Mouse (Mus musculus) limb, embryonic 15.5 days (tissue): Measurements from ENCODE around the gene Trappc6b. TPM values are rescaled to one million over a fixed set of nuclear protein-coding genes. Genes with fewer than 3 reads are reported as not detected.
"Not testable (repeated sequence)": the region's sequence is repeated elsewhere in the genome, so short reads cannot be mapped to it uniquely, and the experiment has no call there.

Experiments used
- ATAC-seq: fragments of 200-750 bp; cut with Nextera tagmentation; 2 replicates; pipeline ENCODE4 v1.8.0; 2017; ENCODE audit warnings: low read depth, moderate TSS enrichment; ENCODE audit not compliant: insufficient number of reproducible peaks, low FRiP score, low TSS enrichment
- H3K27ac ChIP-seq: fragments of 300-500 bp; sonication (generic); 2 replicates; pipeline ENCODE4 v1.5.1; 2015; ENCODE audit warnings: moderate library complexity, mild to moderate bottlenecking, inconsistent platforms
- H3K27me3 ChIP-seq: fragments of 300-500 bp; sonication (generic); 2 replicates; pipeline ENCODE4 v1.6.1; 2015; ENCODE audit warnings: inconsistent platforms
- H3K36me3 ChIP-seq: fragments of 300-500 bp; sonication (generic); 2 replicates; pipeline ENCODE4 v1.6.1; 2015; ENCODE audit warnings: inconsistent platforms
- H3K4me1 ChIP-seq: fragments of 300-500 bp; sonication (generic); 2 replicates; pipeline ENCODE4 v1.6.1; 2015; ENCODE audit warnings: inconsistent platforms
- H3K4me2 ChIP-seq: fragments of 300-500 bp; sonication (generic); 2 replicates; pipeline ENCODE4 v1.6.1; 2015; ENCODE audit warnings: mild to moderate bottlenecking, inconsistent platforms
- H3K4me3 ChIP-seq: fragments of 300-500 bp; sonication (generic); 2 replicates; pipeline ENCODE4 v1.5.1; 2015; ENCODE audit warnings: mild to moderate bottlenecking, inconsistent platforms
- H3K9ac ChIP-seq: fragments of 300-500 bp; sonication (generic); 2 replicates; pipeline ENCODE4 v1.6.1; 2015; ENCODE audit warnings: inconsistent platforms
- H3K9me3 ChIP-seq: fragments of 300-500 bp; sonication (generic); 2 replicates; pipeline ENCODE4 v1.6.1; 2016; ENCODE audit warnings: inconsistent platforms
- WGBS: fragments of 180-500 bp; shearing (Covaris S2); methylation state at CpG from one replicate; pipeline ENCODE4 v1.1.7; 2015; 5-methylcytosine and 5-hydroxymethylcytosine counted together
- polyA plus RNA-seq: library from polyadenylated mRNA; unstranded; fragments of >200 nt; fragmentation: Nextera tagmentation; extraction: Ambion mirVana; gene quantifications from 2 replicates; pipeline ENCODE4 v1.2.1, GENCODE M21; 2015

Gene Trappc6b
- polyA plus RNA-seq, 1 experiment from 2014 or later: 84.9 TPM

DNA sequence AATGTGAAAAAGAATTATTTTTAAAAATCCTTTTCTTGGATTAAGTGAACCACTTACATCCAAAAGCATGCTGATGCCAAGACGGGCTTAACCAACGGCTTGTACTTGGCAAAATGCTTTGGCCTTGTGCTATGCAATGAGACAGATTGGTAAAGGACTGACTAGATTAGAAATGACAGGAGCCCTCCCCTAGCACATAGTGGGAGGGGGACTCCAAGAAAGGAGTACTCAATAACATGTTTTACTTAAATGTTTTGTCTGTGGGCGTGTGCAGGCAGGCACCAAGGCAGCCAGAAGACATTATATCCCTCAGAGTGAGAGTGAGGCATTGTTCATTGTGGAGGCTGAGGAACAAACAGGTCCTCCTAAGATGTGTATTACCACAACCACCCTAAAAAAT lies 12.8 kb upstream of the Trappc6b start:
- 81% methylated on average over 3 of the region's 3 CpGs for WGBS
- H3K36me3 ChIP-seq: peaks cover 38% of the 10 kb centered on the region
- no peak for ATAC-seq

DNA sequence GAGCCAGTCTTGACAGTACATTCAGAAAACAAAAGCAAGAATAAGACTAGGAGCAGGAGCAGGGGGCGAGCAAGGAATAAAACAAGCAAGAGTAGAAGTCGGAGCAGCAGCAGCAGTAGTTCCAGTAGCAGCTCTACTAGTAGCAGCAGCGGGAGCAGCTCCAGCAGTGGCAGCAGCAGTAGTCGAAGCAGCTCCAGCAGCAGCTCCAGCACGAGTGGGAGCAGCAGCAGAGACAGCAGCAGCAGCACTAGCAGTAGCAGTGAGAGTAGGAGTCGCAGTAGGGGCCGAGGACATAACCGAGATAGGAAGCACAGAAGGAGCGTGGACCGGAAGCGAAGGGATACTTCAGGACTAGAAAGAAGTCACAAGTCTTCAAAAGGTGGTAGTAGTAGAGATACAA lies 11.0 kb upstream of the Trappc6b start:
- Histone ChIP-seq H3K27me3 (no peaks in the 10 kb centered on the region), H3K4me3 (no peak overlapping the region), H3K27ac (no peak overlapping the region), H3K4me1 (no peaks in the 10 kb centered on the region; the same call in 1 of the 2 replicates), H3K4me2 (no peak overlapping the region), H3K36me3 (peaks cover 48% of the 10 kb centered on the region), H3K9me3 (no peaks in the 10 kb centered on the region), H3K9ac (no peak overlapping the region)
- 90% methylated on average over 11 of the region's 11 CpGs for WGBS
- no peak for ATAC-seq

More for the DNA sequence above, 12.8 kb upstream of the Trappc6b start:
- no peaks in the 10 kb centered on the region for H3K9me3 ChIP-seq
- H3K9ac ChIP-seq: no peak overlapping the region
- H3K4me2 ChIP-seq: no peak overlapping the region
- no peaks in the 10 kb centered on the region for H3K27me3 ChIP-seq
- H3K27ac ChIP-seq: no peak overlapping the region
- H3K4me1 ChIP-seq: no peaks in the 10 kb centered on the region
- H3K4me3 ChIP-seq: no peak overlapping the region

DNA sequence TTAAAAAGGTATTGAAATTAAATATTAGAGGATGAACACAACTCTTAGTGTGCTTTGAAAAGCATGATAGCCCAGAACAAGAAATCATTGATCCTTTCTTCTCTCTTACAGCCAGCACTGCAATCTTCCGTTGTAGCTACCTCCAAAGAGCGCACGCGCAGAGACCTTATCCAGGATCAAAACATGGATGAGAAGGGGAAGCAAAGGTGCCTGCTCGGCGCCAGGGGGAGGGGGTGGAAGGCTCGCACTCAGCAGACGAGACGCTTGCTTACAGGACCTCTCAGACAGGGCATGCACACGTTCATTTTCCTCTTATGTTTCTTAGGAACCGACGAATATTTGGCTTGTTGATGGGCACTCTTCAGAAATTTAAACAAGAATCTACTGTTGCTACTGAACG lies 7.5 kb upstream of the Trappc6b start:
- Histone ChIP-seq H3K27me3 (no peaks in the 10 kb centered on the region), H3K4me2 (no peak overlapping the region), H3K9ac (no peak overlapping the region), H3K9me3 (no peaks in the 10 kb centered on the region), H3K27ac (no peak overlapping the region), H3K36me3 (peaks cover 42% of the 10 kb centered on the region), H3K4me3 (no peak overlapping the region), H3K4me1 (no peaks in the 10 kb centered on the region; the same call in 1 of the 2 replicates)
- WGBS: 94% methylated on average over 13 of the region's 13 CpGs
- no peak for ATAC-seq

DNA sequence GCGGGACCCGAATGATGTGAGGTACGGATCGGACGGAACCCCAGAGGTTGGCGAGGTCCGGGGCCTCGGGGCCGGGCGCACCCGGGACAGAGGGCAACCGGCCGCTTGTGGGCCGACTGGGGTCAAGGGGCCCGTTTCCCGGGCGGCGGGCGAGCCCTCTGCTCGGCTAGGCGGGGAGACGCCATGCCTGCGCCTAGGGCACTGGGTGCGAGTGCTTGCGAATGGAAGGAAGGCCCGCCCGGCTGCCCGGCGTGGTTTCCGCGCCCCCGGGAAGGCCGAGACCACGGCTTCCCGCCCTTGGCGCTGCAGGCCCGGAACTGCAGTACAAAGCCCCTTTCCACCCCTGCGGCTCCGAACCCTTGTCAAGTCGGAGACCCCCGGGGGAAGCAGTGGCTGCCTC lies 5.8 kb upstream of the Trappc6b start:
- H3K27ac ChIP-seq: peak overlapping the region; percentile 90
- H3K36me3 ChIP-seq: peaks cover 36% of the 10 kb centered on the region
- H3K9ac ChIP-seq: peak overlapping the region; percentile 100
- peak; percentile 36; the same call in 1 of the 2 replicates for ATAC-seq
- H3K4me1 ChIP-seq: no peaks in the 10 kb centered on the region; the same call in 1 of the 2 replicates
- H3K9me3 ChIP-seq: no peaks in the 10 kb centered on the region
- no peaks in the 10 kb centered on the region for H3K27me3 ChIP-seq
- H3K4me3 ChIP-seq: peak overlapping the region; percentile 98
- peak overlapping the region; percentile 68 for H3K4me2 ChIP-seq
- under 1% methylated on average over 41 of the region's 41 CpGs for WGBS

DNA sequence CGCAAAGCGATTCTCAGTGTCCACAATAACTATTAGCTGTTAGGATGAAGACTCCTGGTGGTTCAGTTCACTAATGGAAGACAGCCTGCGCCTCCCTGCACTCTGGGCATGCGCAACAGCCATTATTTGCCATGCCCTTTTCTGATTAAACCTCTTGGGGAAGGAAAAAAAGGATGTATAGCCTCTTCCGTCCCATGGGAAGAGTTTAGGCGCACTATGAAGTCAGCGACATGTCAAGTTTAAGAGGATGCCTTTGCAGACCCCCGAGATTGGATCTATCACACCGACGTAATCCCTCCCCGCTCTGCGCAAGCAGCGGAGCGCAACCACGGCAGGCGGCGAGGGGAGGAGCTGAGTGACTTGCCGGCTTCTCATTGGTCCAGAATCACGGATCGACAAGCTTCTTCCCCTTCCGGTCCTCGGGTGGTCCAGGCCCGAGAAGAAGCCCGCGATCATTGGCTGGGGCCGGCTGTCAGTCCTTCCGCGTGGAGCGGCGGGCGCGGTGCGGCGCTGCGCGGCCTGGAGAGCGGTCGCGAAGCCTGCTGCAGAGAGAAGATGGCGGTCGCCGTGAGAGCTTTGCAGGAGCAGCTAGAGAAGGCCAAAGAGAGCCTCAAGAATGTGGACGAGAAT lies 5.3 kb upstream of the Trappc6b start, which contains the start of gene Pnn:
Gene Pnn, plus strand, starts transcription at position 437 of the 630 bp plus-strand sequence.
- peak; percentile 100 for ATAC-seq
- Histone ChIP-seq H3K9me3 (no peaks in the 10 kb centered on the region), H3K27ac (peak within 1 kb of the TSS; percentile 90), H3K4me1 (no peaks in the 10 kb centered on the region; the same call in 1 of the 2 replicates), H3K9ac (peak within 1 kb of the TSS; percentile 100), H3K36me3 (peaks cover 31% of the 10 kb centered on the region), H3K27me3 (no peaks in the 10 kb centered on the region), H3K4me3 (peak within 1 kb of the TSS; percentile 98), H3K4me2 (peak within 1 kb of the TSS; percentile 68)
- under 1% methylated on average over 43 of the region's 43 CpGs for WGBS

DNA sequence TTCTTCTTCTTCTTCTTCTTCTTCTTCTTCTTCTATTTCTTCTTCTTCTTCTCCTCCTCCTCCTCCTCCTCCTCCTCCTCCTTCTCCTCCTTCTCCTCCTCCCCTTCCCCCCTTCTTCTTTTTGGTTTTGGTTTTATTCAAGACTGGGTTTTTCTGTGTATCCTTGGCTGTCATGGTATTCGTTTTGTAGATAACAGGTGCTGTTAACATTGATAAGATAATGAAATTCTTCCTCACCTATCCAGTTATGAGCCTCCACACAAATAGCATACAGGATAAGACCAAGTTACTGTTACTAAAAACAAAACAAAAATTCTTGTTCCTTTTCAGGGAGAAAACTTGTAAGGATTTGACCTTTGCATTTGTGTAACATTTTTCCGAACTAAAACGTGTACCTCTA lies 4.5 kb upstream of the Trappc6b start:
- no peak overlapping the region for H3K27ac ChIP-seq
- H3K4me3 ChIP-seq: peak overlapping the region; percentile 98
- no peak for ATAC-seq
- no peaks in the 10 kb centered on the region for H3K9me3 ChIP-seq
- H3K27me3 ChIP-seq: no peaks in the 10 kb centered on the region
- peak overlapping the region; percentile 54; the same call in 1 of the 2 replicates for H3K4me2 ChIP-seq
- no peaks in the 10 kb centered on the region; the same call in 1 of the 2 replicates for H3K4me1 ChIP-seq
- peaks cover 24% of the 10 kb centered on the region for H3K36me3 ChIP-seq
- H3K9ac ChIP-seq: no peak overlapping the region
- 70% methylated on average over 3 of the region's 3 CpGs for WGBS

DNA sequence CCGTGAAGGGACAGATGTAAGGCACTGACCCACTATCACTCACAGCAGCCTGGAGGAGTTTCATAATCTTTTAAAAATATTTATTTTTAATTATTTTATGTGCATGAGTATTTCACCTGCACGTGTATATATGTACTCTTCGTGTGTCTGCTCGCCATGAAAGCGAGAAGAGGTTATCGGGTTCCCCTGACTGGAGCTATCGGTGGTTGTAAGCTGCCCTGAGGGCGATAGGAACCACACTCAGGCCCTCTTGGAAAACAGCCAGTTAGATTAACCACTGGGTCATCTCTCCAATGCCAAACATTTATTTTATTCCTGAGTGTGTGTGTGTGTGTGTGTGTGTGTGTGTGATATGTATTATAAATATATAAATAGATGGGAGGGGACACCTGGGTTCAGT lies 3.6 kb upstream of the Trappc6b start:
- H3K36me3 ChIP-seq: peaks cover 16% of the 10 kb centered on the region
- no peak overlapping the region for H3K9ac ChIP-seq
- no peak for ATAC-seq
- peaks cover 4% of the 10 kb centered on the region for H3K4me1 ChIP-seq
- WGBS: 80% methylated on average over 8 of the region's 8 CpGs
- H3K9me3 ChIP-seq: no peaks in the 10 kb centered on the region
- H3K4me2 ChIP-seq: no peak overlapping the region
- no peaks in the 10 kb centered on the region for H3K27me3 ChIP-seq
- H3K27ac ChIP-seq: no peak overlapping the region
- no peak overlapping the region for H3K4me3 ChIP-seq

DNA sequence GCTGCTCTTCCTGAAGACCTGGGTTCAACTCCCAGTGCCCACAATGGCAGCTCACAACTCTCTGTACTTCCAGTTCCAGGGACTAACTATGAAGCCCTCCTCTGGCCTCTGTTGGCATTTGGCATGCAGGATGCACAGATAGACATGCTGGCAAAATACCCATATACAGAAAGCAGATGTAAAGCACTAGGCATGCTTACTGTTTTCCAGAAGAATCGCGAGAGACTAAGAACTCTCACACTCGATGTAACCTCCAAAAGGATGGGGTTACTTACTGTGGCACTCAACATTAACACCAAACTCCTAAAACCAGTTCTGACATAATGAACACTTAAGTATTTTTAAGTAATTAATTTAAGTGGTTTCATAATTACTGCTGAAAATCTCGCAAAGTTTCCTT lies 950 bp downstream of the Trappc6b start:
- no peaks in the 10 kb centered on the region for H3K9me3 ChIP-seq
- H3K36me3 ChIP-seq: peaks cover 25% of the 10 kb centered on the region
- no peaks in the 10 kb centered on the region for H3K27me3 ChIP-seq
- H3K4me3 ChIP-seq: peak overlapping the region; percentile 79
- 48% methylated on average over 4 of the region's 4 CpGs for WGBS
- no peak for ATAC-seq
- peak overlapping the region; percentile 57 for H3K4me2 ChIP-seq
- peak overlapping the region; percentile 84 for H3K9ac ChIP-seq
- peaks cover 10% of the 10 kb centered on the region for H3K4me1 ChIP-seq
- peak overlapping the region; percentile 93 for H3K27ac ChIP-seq

DNA sequence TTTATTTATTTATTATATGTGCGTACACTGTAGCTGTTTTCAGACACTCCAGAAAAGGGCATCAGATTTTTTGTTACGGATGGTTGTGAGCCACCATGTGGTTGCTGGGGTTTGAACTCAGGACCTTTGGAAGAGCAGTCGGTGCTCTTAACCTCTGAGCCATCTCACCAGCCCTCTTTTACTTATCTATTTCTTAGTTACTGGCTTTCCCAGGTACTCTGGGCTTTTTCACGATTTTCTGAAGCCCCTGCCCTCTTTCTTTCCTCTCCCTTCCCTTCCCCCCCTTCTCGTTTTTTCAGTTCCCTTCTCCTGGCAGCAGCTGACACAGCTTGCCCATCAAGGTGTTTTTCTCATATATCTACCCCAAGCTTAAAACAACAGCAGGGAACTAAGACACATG lies 3.0 kb downstream of the Trappc6b start:
- not testable (repeated sequence) for H3K4me2 ChIP-seq, H3K4me1 ChIP-seq, H3K4me3 ChIP-seq, H3K9me3 ChIP-seq, H3K27me3 ChIP-seq, H3K27ac ChIP-seq, H3K9ac ChIP-seq, ATAC-seq
- H3K36me3 ChIP-seq: peaks cover 25% of the 10 kb centered on the region
- WGBS: 88% methylated on average over 5 of the region's 5 CpGs

DNA sequence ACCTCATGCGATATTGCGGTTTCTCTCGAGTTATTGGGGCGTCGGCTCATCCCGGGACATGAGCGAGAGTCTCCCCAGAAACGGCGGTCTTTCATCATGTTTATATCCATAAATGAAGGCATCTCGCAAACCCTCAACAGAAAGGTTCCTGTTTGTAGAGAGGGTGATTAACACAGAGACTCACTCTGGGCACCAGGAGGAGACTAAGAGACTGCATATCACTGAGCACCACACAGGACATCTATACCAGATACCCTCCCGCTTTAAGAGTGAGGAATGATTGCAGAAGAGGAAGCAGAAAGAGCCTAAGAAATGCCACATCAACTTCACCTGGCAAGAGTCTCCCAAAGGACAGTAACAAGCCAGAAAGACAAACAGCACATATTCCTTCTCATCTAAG lies 5.0 kb downstream of the Trappc6b start:
- Histone ChIP-seq H3K4me3 (no peak overlapping the region), H3K27ac (no peak overlapping the region), H3K9ac (no peak overlapping the region), H3K27me3 (no peaks in the 10 kb centered on the region), H3K36me3 (peaks cover 33% of the 10 kb centered on the region), H3K4me2 (no peak overlapping the region), H3K9me3 (no peaks in the 10 kb centered on the region), H3K4me1 (peaks cover 10% of the 10 kb centered on the region)
- no peak for ATAC-seq
- 95% methylated on average over 11 of the region's 11 CpGs for WGBS

DNA sequence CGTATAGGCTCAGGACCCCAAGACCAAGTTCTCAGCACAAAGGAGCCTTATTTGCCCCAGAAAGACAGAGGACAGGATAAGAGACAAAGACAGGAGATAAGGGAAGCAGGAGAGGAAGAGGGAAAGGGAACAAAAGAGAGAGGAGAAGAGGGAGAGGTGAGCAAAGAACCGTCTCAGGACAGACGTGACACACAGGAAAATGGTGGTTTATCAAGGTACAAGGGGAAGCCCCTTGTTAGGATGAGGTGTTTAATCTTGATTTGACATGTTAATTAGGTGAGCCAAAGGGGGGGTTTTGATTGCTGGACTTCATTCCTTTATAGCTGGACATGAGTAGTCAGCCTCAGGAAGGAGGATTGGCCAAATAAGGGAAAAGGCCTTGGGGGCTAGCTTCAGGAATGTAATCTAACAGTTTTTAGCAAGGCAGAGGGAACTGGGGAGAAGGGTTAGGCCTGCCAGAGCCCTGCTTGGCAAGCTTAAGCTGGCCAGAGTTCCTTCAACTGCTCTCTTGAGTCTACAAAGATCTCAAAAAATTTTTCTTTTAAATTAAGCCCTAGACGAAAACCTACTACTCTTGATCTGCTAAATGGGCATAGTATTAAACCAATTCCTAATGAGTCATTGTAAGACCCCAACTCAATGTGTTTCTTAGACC lies 5.9 kb downstream of the Trappc6b start:
- H3K4me3 ChIP-seq: no peak overlapping the region
- H3K27me3 ChIP-seq: no peaks in the 10 kb centered on the region

DNA sequence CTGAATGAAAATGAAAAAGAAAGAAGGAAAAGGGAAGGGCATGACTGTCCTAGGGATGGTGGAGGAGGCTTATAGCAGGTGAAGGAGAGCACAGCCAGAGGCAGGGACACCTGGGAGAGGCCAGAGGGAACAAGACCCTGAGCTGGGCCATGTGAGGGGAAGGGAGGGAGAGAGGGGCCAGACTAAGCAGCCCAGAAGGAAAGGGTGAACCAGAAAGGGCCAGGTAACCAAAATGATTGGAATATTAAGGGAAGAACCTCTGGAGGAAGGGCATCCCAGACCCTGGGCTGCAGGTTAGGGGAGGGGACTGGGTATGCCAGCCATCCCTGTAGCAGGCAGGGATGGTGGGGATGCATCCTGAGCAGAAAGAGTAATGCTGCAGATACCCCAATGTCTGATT lies 7.3 kb downstream of the Trappc6b start:
- ATAC-seq: no peak
- no peak overlapping the region for H3K27ac ChIP-seq
- H3K9ac ChIP-seq: no peak overlapping the region
- H3K27me3 ChIP-seq: no peaks in the 10 kb centered on the region
- H3K4me3 ChIP-seq: no peak overlapping the region
- peaks cover 43% of the 10 kb centered on the region for H3K36me3 ChIP-seq
- H3K4me1 ChIP-seq: peaks cover under 1% of the 10 kb centered on the region; the same call in 1 of the 2 replicates
- H3K9me3 ChIP-seq: no peaks in the 10 kb centered on the region
- no peak overlapping the region for H3K4me2 ChIP-seq

More for the DNA sequence above, 5.9 kb downstream of the Trappc6b start:
- H3K9me3 ChIP-seq: no peaks in the 10 kb centered on the region
- peaks cover 9% of the 10 kb centered on the region for H3K4me1 ChIP-seq
- no peak overlapping the region for H3K4me2 ChIP-seq
- ATAC-seq: no peak
- WGBS: 85% methylated on average over 4 of the region's 4 CpGs
- no peak overlapping the region for H3K9ac ChIP-seq
- H3K27ac ChIP-seq: no peak overlapping the region
- H3K36me3 ChIP-seq: peaks cover 35% of the 10 kb centered on the region
